Mouse (Mus musculus) right cerebral cortex, postnatal 4 days (tissue): ENCODE measurements around the gene Jph3.

Experiments used
- DNase-seq: peaks from one replicate; pipeline ENCODE4 v3.0.0-alpha.2; 2022

Jph3 gene

DNA sequence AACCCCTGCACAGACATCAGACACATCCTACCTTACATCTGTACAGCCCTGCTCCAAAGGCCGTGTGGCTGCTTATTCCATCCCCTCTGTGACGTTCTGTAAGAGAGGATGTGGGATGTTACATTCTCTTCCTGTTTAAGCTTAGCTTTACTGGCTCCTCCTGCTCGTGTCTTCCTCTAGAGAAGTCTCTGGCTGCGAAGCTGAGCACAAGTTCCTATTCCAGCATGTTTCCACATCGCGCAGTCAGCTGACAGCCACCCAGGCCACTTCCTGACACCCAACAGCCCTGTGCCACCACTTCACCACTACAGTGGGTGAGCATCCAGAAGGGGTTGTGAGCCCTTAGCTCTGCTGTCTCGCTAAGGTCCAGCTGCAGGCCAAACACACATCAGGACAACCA, 62.7 kb downstream of the Jph3 start:
- no peak for DNase-seq

DNA sequence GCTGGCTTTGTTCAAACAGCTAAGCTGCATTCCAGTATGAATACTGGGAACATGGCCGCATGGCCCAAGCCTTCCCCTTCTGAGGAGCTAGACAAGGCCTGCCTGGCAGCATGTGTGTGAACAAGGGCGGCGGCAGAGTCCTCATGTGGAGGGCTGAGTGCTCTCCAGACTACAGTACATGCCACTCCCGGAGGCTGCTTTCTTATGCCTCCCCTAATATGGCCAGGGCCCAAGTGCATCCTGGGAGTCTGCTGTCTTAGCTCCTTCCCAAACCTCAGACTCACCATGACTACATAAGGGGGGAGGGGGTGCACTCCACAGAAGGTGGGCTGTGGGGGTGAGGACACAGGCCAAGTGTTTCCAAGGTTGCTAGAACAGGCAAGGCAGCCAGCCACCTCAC, 63.2 kb downstream of the Jph3 start:
- no peak for DNase-seq

DNA sequence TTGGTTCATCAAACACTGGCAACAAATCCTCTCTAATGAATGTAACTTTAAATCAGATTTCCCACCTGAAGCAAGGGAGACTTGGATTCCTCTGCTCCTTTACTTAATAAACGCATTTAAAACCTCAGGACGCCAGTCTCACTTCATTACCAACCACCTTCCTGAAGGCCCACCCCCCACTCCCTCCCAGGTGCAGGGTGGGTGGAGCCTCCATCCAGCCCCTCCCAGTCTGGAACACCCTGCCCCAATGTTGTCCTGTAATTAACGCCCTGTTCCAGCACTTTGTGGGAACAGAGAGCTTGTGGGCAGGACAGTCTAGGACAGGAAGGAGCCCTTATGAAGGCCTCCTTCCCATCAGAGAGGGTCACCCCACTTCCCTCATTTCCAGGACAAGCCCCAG, 64.7 kb downstream of the Jph3 start:
- no peak for DNase-seq

DNA sequence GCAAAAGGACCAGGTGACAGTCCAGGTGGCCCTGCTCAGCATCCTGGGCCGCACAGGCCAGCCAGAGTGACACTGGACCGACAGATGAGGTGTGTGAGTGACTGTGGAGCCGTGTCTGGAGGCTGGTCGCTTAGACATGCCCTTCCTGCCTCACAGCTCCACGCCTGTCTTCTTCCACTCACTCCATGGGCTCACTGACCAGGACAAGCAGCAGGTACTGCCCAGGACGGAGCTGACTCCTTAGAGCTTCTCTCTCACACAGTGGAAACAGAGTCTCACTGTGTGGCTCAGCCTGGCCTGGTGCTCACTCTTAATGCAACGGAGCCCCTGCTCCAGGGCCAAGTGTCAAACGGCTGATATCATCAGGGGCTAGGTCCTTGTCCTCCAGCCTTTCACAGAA, 66.0 kb downstream of the Jph3 start:
- DNase-seq, result no peak

DNA sequence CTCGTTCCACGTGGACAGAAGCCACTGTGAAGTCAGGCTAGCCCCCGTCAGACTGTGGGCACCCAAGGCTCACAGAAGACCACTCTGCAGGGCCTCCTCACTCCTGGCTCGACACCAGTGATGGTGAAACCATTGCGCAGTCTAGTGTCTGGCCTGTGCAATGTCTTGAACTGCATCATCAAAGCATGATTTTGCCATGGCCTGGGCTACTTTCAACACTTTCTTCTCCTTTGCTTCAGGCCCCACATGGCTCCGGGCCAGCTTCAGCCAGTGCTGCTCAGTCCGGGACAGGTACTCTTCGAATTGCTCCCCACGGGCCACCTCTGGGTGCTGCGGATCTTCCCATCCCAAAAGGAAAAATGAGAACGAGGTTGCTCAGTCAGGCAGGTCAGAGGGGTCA, 67.0 kb downstream of the Jph3 start:
- no peak for DNase-seq

DNA sequence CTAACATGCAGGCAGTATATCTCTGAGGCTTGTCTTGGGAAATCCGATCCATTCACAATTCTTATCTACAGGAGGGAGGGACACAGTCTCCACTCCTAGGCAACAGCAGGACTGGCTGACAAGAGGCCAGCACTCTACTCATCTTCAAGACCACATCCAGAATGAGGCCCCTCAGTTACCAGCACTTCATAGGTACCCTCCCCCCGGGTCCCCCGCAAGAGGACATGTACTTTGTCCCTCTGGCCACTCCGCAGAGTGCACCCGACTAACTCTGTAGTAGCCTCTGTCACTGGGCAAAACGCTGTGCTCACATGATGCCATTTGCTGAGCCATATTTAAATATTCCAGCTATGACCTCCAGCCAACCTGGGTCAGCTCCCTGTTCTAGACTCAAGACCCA, 69.0 kb downstream of the Jph3 start:
- DNase-seq, result no peak

DNA sequence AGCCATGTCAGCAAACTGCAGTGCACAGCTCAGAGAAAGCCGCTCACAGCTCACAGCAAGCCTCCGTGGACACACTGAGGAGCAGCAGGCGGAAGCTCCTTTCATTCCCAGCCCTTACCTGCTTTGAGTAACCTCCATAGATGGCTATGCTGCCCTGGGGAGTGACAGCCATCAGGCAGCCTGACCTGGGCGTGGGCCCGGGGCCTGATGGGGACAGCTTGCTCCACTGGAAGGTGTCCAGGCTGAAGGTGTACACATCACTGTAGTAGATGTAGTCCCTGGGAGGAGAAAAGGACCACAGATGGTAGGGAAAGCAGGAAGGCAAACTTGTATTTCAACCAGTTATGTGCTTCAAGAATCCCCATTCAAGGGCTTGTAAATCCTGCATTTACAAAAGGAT, 75.4 kb downstream of the Jph3 start:
- DNase-seq, result no peak

DNA sequence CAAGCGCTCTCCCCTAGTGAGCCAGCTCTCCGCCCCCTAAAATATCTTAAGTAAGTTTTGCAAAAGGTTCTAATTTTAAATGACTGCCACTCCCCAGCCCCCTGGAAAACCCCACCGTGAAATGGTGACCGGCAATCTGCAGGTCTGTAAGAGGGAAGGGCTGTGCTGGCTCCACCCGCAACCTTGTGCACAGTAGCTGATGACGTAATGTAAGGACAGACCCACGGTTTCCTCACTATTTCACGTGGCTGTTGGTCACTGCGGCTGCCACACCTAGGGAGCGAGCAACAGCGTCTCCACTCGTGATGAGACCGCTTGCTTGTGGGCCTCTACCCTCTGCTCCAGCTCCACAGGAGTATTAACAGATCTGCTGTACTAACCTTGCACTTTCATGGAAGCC, 76.7 kb downstream of the Jph3 start:
- DNase-seq, result no peak

DNA sequence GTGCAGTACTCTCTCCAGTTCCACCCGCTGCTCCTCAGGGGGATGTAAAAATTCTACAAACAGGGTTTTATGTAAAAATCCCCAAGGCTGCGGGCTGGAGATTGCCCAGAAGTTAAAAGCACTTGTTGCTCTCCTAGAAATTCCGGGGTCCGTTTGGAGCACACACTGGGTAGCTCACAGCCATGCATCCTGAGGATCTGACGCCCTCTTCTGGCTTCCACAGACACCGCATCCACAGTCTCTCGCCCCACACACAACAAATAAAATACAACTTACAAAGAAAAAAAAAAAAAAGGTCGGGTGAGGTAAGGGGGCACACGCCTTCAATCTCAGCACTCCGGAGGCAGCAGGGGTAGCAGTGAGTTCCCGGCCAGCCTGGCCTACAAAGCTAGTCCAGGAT, 78.6 kb downstream of the Jph3 start:
- DNase-seq, result no peak

DNA sequence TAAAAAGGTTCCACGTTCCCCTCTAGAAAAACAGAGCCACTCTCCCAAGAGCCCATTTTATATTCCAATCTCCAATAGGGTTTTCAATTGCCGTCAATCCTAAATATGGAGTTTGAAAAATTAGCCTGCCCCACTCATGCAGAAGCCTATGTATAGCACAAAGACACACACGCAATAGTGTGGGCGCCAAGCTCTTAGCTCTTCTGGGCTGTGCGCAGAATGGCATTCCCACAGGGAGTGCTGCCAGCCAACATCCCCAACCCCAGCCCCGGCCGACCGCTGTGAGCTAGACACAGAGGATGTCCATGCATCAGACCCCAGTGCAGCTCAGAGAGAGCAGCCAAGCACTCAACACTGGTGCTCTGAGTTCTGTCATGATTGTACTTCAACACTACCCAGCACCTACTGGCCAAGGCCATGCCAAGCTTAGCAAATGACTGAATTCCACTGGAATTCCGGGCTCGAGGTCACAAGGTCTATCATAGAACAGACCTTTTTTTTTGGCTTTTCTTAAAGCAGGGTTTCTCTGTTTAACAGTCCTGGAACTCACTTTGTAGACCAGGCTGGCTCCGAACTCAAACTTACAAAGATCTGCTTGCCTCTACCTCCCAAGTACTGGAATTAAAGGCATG, 80.2 kb downstream of the Jph3 start:
- DNase-seq, result no peak

DNA sequence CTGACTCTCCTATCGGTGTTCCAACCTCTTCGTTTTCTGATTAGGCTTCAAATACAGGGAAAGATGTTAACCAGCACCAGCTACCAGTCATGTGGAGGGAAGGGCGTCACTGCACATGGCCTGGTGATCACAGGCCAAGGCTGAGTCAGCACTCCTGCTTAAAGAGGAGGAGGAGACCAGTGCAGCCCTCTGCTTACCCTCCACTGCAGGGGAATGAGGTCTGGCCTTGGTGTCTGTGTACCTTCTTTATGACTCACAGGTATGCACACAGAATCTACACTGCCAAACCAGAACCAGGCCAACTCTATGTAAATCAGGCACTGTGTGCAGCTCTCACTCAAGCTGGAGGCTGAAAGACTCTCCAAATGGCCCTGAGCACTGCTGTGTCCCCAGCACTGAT, 82.1 kb downstream of the Jph3 start:
- DNase-seq, result no peak

DNA sequence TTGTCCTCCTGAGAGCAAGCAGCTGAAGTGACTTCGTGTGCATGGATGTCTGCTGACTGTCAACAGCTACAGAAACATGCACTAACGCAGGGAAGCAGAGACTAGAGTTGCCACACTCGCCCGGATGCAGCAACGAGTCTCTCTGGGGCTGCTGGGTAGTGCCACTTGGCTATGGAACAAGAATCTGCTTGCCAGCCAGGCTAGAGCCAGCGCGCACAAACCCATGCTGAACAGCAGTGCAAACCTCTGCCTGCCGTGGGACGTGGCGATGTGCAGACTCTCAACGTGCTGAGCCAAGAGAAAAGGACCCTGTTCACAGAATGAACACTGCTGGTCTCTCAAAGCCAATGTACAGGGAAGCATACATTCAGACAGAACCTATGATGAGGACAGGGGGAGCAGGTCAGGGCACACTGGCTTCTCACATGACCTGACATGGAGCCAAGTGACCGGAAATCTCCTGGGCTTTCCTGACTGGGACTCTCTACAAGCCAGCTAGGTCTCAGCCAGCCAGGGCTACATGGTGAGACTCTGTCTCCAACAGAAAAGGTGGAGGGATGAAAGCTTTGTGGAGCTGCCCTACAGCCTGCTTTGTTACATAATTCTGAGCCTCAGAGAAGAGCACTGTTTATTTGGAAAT, 82.6 kb downstream of the Jph3 start:
- DNase-seq, result no peak

DNA sequence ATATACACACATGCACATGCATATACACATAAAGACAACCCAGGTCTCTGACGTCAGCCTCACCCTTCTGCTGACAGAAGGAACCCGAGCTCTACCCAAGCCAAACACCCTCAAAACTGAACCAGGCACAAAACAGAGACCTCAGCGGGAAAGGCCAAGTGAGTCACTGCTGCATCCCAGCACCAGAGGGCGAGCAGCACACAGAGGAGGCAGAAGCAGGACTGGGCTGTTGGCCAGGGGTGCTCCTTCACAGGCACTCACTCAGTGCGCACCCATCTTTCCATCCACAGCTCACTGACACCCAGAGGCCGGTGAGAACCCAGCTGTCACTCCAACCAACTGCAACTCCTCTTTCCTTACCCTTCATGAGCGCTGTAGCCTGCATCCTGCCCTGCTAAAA, 88.8 kb downstream of the Jph3 start:
- no peak for DNase-seq

DNA sequence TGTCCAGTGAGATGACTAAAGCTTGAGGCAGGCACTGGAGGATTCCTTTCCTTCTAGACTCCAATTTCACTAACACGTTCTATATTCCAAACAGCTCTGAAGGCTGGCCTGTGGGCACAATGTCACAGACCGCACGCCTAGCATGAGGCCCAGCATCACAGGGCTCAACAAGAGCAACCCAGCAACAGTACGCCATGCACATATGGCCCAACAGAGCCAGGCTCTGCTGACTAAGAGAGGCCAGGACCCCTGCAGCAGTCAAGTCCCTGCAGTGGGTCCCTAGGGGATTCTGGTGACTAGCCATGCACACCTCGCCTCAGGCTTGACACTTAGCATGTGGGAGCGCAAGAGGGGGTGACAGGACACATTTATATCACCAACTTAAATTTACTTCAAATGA, 91.4 kb downstream of the Jph3 start:
- no peak for DNase-seq

DNA sequence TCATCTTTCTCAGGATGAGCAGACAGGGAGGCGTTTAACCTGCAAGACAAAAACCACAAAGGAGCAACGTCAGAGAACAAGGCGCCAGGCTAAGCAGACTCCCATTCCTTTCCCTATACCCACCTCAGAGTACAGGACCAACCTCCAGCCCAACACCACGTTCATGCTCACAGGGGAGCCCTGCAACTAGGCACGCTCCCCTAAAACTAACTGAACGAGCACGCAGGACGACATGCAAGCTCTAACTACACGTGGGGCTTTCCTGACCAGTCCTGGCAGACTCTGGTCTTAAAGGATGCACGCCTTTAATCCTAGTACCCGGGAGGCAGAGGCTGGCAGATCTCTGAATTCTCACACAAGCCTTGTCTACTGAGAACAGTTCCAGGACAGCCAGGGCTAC, 91.9 kb downstream of the Jph3 start:
- no peak for DNase-seq

DNA sequence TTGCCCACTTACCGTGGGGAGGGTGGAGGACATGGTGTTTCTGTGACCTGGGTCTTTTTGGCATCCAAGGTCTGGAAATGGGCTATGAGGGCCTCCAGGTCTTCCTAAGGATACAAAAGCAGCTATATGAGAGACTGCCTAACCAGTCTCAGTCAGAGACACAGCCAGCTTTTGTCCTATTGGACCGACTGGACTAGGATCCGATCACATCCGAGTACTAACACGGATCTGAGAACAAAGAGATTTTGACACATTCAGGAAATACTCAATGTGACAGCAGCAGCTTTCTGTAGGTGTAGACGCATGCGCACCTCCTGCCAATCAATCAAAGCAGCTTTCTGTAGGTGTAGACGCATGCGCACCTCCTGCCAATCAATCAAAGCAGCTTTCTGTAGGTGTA, 92.3 kb downstream of the Jph3 start:
- DNase-seq, result no peak

DNA sequence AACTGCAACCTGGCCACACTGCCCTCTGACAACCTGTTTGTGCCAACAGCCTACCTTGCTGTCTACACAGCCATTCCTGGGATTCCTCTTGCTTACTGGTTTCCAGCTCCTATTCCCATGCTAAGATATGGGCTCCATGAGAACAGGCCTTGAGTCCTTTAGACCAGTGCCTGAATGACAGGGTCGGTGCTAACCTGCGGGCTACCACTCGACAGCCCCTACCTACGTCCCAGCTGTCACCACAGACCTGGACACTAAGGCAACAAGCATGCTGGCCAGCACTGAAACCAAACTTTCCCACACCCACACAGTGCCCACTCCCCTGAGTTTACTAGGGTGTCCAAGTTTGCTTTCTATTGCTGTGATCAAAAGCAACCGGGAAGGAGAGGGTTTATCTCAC, 98.3 kb downstream of the Jph3 start:
- DNase-seq, result no peak

DNA sequence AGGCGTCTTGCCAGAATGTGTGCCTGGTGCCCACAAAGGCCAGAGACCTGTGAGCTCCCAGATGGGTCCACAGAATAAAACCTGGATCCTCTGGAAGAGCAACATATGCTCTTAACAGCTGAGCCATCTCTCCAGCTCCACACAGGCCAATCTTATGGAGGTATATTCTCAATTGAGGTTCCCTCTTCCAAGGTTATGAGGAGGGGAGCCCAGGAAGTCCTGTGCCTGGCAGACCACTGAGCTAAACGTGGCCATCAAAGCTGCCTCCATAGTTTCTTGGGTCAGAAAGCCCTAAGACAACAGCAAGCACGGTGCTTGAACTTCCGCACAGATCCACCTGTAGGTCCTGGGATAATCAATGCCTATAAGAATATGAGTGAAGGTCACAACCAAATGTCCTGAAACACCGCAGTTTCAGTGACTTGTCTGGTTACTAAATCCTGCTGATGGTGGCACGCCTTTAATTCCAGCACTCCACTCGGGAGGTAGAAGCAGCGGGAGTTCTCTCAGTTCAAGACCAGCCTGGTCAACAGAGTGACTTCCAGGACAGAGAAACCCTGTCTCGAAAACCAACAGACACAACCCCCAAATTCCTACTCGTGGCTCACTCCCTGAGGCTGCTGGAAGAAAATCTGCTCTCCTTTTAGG, 99.1 kb downstream of the Jph3 start:
- no peak for DNase-seq

DNA sequence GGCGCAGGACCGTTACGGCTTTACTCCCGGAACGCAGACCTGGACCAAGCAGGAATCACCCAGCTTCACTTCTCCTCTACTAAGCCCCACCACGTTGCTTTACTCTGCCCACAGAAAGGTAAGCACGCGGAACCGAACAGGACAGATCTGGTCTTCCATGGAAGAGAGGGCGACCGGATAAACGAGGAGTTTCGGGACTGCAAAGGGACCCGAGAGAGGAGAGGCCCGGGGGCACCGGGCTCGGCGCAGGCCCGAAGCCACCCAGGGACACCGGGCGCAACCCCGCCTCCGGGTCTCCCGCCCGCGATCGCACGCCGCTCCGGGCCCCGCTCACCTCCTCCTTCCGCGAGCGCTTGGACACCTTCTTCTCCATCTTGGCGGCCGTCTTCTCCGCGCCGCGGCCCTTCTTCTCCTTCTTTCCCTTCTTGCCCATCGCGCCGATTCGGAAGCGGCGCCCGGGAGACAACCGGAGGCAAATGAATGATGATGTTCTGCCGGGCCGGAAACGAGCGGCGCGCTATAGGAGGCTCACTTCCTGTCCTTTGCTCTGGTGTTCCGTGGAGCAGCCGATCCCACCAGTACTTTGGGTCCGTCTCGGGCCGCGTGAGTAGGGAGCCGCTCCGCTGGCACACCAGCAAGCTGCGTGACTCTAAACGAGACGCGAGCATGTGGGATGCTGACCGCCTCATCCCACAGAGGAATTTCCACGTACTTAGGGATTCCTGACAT, 99.8 kb downstream of the Jph3 start, which contains the start of gene Klhdc4:
Gene Klhdc4, minus strand, starts transcription at position 522 of the 729 bp plus-strand sequence.
- DNase-seq, result peak; percentile 85

DNA sequence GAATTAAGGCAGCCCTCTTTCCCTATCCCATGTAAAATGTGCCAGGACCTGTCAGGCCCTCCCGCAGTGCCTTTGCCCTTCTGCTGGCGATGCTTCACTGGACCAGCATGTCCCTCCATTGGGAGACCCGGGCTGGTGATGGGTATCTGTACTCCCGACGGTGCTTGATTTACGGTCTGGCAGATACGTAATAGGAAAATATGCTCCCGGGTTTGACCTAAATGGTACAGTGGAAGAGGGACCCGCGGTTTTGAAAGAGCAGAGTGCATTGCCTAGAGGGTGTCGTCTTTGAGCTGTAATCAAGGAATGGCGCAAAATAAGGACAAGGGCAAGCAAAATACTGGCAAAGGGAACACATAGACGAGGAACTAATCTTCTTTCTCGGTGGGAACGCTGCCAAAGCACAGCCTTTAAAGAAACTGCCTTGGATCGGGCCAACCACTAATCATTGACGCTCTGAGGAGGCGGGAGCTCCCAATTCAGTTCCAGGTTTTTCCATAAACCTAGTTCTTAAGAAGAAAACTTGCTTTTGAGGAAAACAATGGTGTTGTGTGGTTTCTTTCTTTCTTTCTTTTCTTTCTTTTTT, 100.4 kb downstream of the Jph3 start:
- peak; percentile 52 for DNase-seq

DNA sequence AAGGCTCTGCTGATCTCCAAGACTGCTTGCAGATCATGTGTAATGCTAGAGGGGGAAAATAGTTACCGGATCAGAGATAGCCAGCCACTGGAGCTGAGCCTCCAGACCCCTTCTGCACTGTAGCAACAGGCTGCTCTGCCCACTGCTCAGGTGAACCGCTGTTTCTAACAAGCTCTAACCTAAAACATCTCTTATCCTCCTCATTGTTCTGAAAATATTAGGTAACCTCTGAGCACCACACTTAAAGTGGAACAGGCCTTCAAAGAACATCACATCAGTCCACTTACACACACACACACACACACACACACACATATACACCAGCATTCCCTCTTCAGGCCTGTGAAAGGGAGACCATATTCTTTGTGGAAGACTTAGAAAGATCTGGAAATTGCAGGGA, 102.6 kb downstream of the Jph3 start:
- DNase-seq, result no peak

DNA sequence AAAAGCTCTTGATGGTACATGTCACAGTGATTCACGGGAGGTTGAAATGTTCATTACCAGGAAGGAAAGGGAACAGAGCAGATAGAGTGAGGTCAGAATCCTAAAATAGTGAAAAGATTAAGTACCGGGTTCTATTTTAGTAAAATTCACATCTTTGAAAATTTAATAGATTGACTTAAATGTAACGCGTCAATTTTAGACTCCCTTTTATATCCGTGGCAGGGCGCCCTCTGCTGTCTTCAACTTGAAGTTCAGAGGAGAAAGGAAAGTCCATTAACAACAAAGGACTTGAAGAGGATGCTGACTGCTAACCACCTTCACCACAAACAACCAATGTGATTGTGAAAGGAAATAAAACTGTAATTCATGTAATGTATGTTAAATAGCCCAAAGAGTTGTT, 103.1 kb downstream of the Jph3 start:
- peak; percentile 81 for DNase-seq

DNA sequence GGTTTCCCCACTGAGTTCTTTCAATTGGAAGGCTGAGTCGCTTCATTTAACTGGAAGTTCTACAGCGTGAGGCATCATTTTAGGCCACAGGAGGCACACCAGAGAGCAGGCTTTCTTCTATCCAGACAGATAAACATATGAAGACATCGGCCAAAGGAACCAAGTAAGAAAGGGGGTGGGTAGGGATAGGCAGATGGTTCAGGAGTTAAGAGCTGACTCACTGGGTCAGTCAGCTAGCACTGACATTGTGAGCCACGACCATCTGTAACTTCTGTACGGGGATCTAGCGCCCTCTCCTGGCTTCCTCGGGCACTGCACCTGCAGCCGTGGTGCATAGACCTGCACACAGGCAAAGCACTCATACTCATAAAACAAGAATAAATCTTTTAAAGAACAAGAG, 111.8 kb downstream of the Jph3 start:
- DNase-seq, result peak; percentile 84
